Mouse (Mus musculus): ENCODE data around the gene Slco2a1.

GRCm38 (mm10) chr9:102975887-102976286 is 12.6 kb upstream of the Slco2a1 start:
- TF ChIP-seq POLR2A (IDR thresholded peaks at IDR 0.05; ENCODE audit: extremely low read depth, insufficient read depth, low read length) = no peak
- no peak for TF ChIP-seq CTCF (IDR thresholded peaks at IDR 0.05; ENCODE audit: extremely low read depth, insufficient read depth, low read length)
